Mouse (Mus musculus) thymus, adult 2 months (tissue): Measurements from ENCODE around the gene Tgfbr2. TPM values are rescaled to one million over a fixed set of nuclear protein-coding genes. Genes with fewer than 3 reads are reported as not detected.
"Not testable (repeated sequence)": the region's sequence is repeated elsewhere in the genome, so short reads cannot be mapped to it uniquely, and the experiment has no call there.

Experiments
- DNase-seq: peaks from one replicate; pipeline ENCODE4 v3.0.0; 2021
- H3K27ac ChIP-seq: fragments of 200-500 bp; 2 replicates; pipeline ENCODE4 v1.5.1; 2012; ENCODE audit warnings: low read length, control low read depth; ENCODE audit not compliant: control insufficient read depth, insufficient read depth
- H3K27me3 ChIP-seq: fragments of 200-500 bp; 2 replicates; pipeline ENCODE4 v1.6.1; 2012; ENCODE audit warnings: mild to moderate bottlenecking, low read length, moderate library complexity, mixed read lengths; ENCODE audit not compliant: control insufficient read depth, insufficient read depth
- H3K36me3 ChIP-seq: fragments of 200-500 bp; 2 replicates; pipeline ENCODE4 v1.6.1; 2012; ENCODE audit warnings: mild to moderate bottlenecking, low read length, moderate library complexity; ENCODE audit not compliant: control insufficient read depth, insufficient read depth
- H3K4me1 ChIP-seq: fragments of 200-500 bp; replicated peaks from 2 replicates; pipeline ENCODE4 v1.6.1; 2012; ENCODE audit warnings: low read length; ENCODE audit not compliant: control insufficient read depth, insufficient read depth
- H3K4me3 ChIP-seq: fragments of 200-500 bp; 2 replicates; pipeline ENCODE4 v1.5.1; 2012; ENCODE audit warnings: mild to moderate bottlenecking, low read length, control low read depth, moderate library complexity; ENCODE audit not compliant: control insufficient read depth, insufficient read depth
- CTCF ChIP-seq: fragments of 200-500 bp; IDR thresholded peaks from 2 replicates; pipeline ENCODE4 v1.5.1; 2012; ENCODE audit warnings: mild to moderate bottlenecking, control low read depth, low read length, moderate library complexity, borderline replicate concordance; ENCODE audit not compliant: control insufficient read depth, poor library complexity, insufficient read depth; ENCODE audit errors: extremely low read depth
- POLR2A ChIP-seq: fragments of 200-500 bp; IDR thresholded peaks from 2 replicates; pipeline ENCODE4 v1.6.1; 2012; ENCODE audit warnings: mild to moderate bottlenecking, low read length, control low read depth, moderate library complexity; ENCODE audit not compliant: control insufficient read depth, poor library complexity, insufficient read depth; ENCODE audit errors: extremely low read depth
- WGBS: fragments of 180-500 bp; shearing (Covaris S2); methylation state at CpG from one replicate; pipeline ENCODE4 v1.1.7; 2018; 5-methylcytosine and 5-hydroxymethylcytosine counted together
- polyA plus RNA-seq: library from polyadenylated mRNA; depleted of rRNA; stranded (reverse); fragments of >200 nt; gene quantifications from 2 replicates; pipeline ENCODE4 v1.2.3, GENCODE M21; 2012

The Tgfbr2 gene
- polyA plus RNA-seq, 1 experiment = 57.2 TPM

GRCm38 (mm10) chr9:116060691-116061090 lies 114.5 kb downstream of the Tgfbr2 start:
- no peaks in the 10 kb centered on the region for H3K36me3 ChIP-seq
- H3K4me3 ChIP-seq = no peak overlapping the region
- TF ChIP-seq CTCF (0 out of 2 replicates have a peak, but pooled peaks have one; percentile 17), POLR2A (no peak)
- H3K4me1 ChIP-seq = peaks cover 2% of the 10 kb centered on the region; the same call in 1 of the 2 replicates
- H3K27ac ChIP-seq = no peak overlapping the region
- no peak for DNase-seq
- 17% methylated on average over 4 of the region's 4 CpGs for WGBS
- no peaks in the 10 kb centered on the region for H3K27me3 ChIP-seq

GRCm38 (mm10) chr9:116059156-116059555 lies 116.0 kb downstream of the Tgfbr2 start:
- Histone ChIP-seq H3K36me3 (no peaks in the 10 kb centered on the region), H3K4me3 (no peak overlapping the region), H3K27me3 (no peaks in the 10 kb centered on the region), H3K4me1 (peaks cover 2% of the 10 kb centered on the region; the same call in 1 of the 2 replicates), H3K27ac (no peak overlapping the region)
- TF ChIP-seq POLR2A (no peak), CTCF (0 out of 2 replicates have a peak, but pooled peaks have one; percentile 45)
- DNase-seq = peak; percentile 34
- WGBS = 17% methylated on average over 4 of the region's 4 CpGs

- H3K4me3 ChIP-seq = no peak overlapping the region
- H3K27ac ChIP-seq = no peak overlapping the region
- H3K4me1 ChIP-seq = peaks cover 2% of the 10 kb centered on the region; the same call in 1 of the 2 replicates
- no peak for TF ChIP-seq CTCF
- H3K27me3 ChIP-seq = no peaks in the 10 kb centered on the region
- 53% methylated on average over 4 of the region's 4 CpGs for WGBS
- DNase-seq = no peak
- no peaks in the 10 kb centered on the region for H3K36me3 ChIP-seq
Measured at GRCm38 (mm10) chr9:116058475-116058874, 116.7 kb downstream of the Tgfbr2 start.

- H3K4me1 ChIP-seq = no peaks in the 10 kb centered on the region
- TF ChIP-seq POLR2A (no peak), CTCF (no peak)
- H3K36me3 ChIP-seq = no peaks in the 10 kb centered on the region
- H3K27ac ChIP-seq = no peak overlapping the region
- H3K4me3 ChIP-seq = no peak overlapping the region
- DNase-seq = no peak
- 90% methylated on average over 8 of the region's 8 CpGs for WGBS
- H3K27me3 ChIP-seq = no peaks in the 10 kb centered on the region
Measured at GRCm38 (mm10) chr9:116053976-116054375, 121.2 kb downstream of the Tgfbr2 start.

- 74% methylated on average over 1 of the region's 1 CpGs for WGBS
- H3K4me1 ChIP-seq = no peaks in the 10 kb centered on the region
- TF ChIP-seq POLR2A (no peak), CTCF (no peak)
- no peaks in the 10 kb centered on the region for H3K27me3 ChIP-seq
- H3K4me3 ChIP-seq = no peak overlapping the region
- no peak for DNase-seq
- H3K27ac ChIP-seq = no peak overlapping the region
- no peaks in the 10 kb centered on the region for H3K36me3 ChIP-seq
Measured at GRCm38 (mm10) chr9:116049985-116050384, 125.2 kb downstream of the Tgfbr2 start.

GRCm38 (mm10) chr9:116041787-116042186 lies 133.4 kb downstream of the Tgfbr2 start:
- Histone ChIP-seq H3K27me3 (no peaks in the 10 kb centered on the region), H3K27ac (no peak overlapping the region), H3K36me3 (no peaks in the 10 kb centered on the region), H3K4me1 (no peaks in the 10 kb centered on the region), H3K4me3 (no peak overlapping the region)
- DNase-seq = peak; percentile 76
- no peak for TF ChIP-seq POLR2A
- peak; percentile 39; the same call in 1 of the 2 replicates for TF ChIP-seq CTCF
- WGBS = 9% methylated on average over 3 of the region's 3 CpGs

- Histone ChIP-seq H3K4me1 (no peaks in the 10 kb centered on the region), H3K27ac (no peak overlapping the region), H3K36me3 (no peaks in the 10 kb centered on the region), H3K27me3 (no peaks in the 10 kb centered on the region), H3K4me3 (no peak overlapping the region)
- DNase-seq = no peak
- 67% methylated on average over 4 of the region's 4 CpGs for WGBS
- TF ChIP-seq POLR2A (no peak), CTCF (no peak)
Measured at GRCm38 (mm10) chr9:116041369-116041768, 133.8 kb downstream of the Tgfbr2 start.

- 96% methylated on average over 14 of the region's 14 CpGs for WGBS
- H3K4me1 ChIP-seq, H3K4me3 ChIP-seq, H3K36me3 ChIP-seq, H3K27ac ChIP-seq, DNase-seq, H3K27me3 ChIP-seq: not testable (repeated sequence)
Measured at GRCm38 (mm10) chr9:116040852-116041251, 134.3 kb downstream of the Tgfbr2 start.
